Mouse (Mus musculus): Measurements from ENCODE around the gene Insl3.
"Not testable (repeated sequence)": the region's sequence is repeated elsewhere in the genome, so short reads cannot be mapped to it uniquely, and the experiment has no call there.

Insl3 gene

DNA sequence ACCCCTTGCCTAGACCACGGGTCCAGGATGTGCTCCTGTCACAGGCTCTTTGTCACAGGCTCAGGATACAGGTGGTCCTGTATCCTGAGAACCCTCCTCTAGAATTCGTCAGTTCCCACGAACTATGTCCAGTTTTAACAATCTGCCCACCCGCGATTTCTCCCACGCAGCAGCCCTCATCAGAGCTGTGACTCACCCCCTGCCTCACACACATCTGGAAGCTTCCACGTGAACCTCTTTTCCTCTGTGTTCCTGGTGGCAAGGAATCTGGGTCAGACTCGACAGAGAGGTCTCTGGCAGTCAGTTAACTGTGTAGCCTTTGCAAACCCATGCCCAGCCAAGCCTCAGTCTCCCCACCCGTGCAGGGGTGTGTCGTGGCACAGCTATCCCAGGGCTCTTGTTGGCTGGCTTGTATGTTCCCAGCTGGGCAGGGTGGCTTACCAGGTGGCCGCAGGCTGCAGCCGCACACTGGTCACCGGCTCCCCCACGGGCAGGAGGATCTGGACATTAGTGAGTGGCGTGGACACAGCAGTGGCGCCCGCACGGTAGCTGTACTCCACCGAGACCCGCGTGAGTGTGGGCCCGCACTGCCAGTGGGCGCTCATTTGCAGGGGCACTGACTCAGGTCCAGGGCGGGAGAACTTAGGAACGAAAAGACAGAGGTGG is 20.3 kb downstream of the Insl3 start:
- DNase-seq (ENCODE audit: low spot score) = no peak

DNA sequence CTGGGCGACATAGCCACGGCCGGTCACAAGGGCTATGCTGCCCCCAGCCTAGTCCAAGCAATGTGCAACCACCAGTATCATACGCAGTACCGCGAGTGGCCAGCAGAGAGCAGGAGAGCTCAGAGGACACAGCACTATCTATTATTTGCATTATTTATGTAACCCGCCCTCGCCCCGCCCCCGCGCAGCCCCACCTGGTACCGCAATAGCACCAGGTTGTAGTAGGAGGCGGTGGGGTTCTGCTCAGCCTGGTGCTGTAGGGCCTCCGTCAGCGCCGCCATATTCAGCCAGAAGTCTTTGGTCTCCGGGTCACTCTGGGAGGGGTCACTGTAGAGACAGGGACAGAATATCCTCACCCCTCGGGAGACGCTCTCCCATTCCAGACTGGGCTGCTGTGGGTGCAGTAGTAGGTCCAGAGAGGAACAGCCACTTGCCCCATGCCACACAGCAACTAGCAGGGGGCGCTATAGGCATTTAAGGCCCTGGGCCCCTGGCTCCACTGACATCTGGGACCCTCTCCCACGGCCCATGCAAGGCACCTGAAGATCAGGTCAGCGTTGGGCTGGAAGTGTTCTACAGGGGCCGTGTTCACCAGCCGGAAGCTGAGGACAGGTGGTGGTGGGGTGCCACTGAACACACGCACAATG is 20.9 kb downstream of the Insl3 start:
- DNase-seq (ENCODE audit: low spot score) = peak; percentile 82

DNA sequence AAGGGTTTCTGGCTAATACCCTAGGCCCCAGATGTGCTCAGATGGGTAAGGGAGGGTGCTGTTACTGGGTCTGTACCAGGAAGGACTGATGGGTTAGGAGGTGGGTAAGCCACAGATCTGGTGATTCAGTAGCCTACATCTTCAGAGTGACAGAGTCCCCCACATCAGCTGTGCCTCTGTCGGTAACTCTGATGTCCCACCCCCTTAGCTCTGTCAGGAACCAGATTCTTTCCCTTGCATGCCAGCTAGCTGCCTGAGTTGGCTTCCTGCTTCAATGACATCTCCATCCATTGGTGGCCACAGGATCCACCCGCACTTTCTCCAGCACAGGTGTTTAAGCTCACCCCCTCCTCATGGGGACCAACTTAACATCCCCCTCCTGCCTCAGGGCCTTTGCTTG is 22.6 kb downstream of the Insl3 start:
- DNase-seq (ENCODE audit: low spot score) = no peak

- no peak for DNase-seq (ENCODE audit: low spot score)
These were observed 26.5 kb downstream of the Insl3 start for GRCm38 (mm10) chr8:71715531-71715930.

DNA sequence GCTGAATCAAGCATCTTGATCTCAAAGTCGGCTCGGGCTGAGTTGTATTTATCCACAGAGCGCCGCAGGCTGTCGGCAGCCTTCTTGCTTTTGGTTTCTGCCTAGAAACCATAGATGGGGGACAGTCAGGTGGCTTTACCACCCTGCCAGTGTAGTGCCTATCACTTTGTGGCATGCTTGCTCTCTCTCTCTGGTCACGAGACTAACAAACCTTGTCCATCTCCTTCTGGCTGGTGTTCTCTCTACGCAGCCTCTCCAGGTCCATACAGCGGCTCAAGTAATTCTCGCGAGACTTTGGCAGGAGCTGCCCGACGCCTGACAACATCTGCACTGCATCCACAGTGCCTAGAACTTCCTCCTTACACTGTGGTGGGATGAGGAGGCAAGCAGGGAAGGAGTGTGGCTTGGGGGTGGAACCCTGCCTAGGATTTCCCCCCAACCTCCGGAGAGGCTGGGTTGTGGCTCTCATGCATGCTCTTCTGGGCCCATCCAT is 27.6 kb downstream of the Insl3 start:
- DNase-seq (ENCODE audit: low spot score) = no peak

- DNase-seq (ENCODE audit: low spot score) = no peak
These were observed 28.1 kb downstream of the Insl3 start for GRCm38 (mm10) chr8:71717096-71717495.

- no peak for DNase-seq (ENCODE audit: low spot score)
These were observed 29.2 kb downstream of the Insl3 start for GRCm38 (mm10) chr8:71718252-71718651.

GRCm38 (mm10) chr8:71719218-71719617 is 30.2 kb downstream of the Insl3 start:
- peak; percentile 73 for DNase-seq (ENCODE audit: low spot score)

GRCm38 (mm10) chr8:71719928-71720457 is 31.0 kb downstream of the Insl3 start:
- peak; percentile 73 for DNase-seq (ENCODE audit: low spot score)

- no peak for DNase-seq (ENCODE audit: low spot score)
These were observed 34.1 kb downstream of the Insl3 start for GRCm38 (mm10) chr8:71723047-71723551.

DNA sequence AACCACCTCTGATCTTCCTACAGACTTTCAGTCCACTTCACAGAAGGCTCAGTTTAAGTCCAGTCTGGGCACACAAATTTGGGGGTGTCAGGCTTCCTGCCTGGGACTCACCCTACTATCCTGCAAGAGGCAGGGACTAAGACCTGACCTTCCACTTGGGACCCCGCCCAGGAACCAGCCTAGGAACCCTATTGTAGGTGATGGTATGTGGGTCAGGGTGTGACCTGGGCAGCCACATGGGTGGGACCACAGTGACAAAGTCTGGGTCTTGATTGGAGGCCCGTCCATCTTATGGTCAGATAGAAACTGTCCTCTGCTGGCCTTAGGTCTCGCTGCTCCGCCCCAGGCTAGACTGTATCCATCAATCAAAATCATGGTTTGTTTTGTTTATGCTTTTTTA is 35.4 kb downstream of the Insl3 start:
- no peak for DNase-seq (ENCODE audit: low spot score)

DNA sequence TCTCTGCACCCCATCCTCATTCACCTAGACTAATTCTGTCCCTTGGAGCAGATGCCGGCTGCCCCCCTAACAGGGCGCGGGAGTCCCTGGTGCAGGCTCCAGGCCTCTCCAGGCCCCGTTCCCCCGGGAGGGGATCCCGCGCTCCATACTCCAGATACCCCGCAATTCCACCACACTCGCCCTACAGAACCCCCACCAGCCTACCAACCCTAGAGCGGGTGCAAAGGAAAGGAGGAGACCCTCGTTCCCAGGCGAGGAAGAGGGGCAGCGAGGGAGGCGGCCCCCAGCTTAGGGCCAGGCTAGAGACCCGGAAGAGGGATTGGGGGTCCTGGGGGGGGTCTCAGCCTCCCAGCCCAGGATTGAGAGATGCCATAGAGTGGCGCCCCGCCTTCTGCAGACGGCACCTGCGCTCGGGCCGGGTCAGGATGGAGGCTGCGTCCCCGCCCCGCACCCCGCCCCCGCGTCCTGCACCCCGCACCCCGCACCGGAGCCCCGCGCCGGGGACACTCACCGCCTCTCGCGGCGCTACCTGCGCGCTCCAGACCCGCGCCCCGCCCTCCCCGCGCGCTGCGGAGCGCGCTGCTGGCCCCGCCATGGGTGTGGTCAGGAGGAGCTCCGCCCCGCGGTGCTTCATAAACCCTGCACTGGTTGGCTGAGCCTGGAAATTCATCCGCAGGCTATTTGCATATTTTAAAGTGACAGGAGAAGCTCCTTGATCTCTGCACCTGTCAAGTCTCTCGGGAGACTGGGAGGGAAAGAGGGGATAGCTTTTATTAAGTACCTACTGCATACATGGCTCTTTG is 36.3 kb downstream of the Insl3 start, which contains the start of gene Fcho1:
TSS of gene Fcho1 (minus strand) at position 595 of the 803 bp plus-strand sequence.
- peak; percentile 93 for DNase-seq (ENCODE audit: low spot score)

DNA sequence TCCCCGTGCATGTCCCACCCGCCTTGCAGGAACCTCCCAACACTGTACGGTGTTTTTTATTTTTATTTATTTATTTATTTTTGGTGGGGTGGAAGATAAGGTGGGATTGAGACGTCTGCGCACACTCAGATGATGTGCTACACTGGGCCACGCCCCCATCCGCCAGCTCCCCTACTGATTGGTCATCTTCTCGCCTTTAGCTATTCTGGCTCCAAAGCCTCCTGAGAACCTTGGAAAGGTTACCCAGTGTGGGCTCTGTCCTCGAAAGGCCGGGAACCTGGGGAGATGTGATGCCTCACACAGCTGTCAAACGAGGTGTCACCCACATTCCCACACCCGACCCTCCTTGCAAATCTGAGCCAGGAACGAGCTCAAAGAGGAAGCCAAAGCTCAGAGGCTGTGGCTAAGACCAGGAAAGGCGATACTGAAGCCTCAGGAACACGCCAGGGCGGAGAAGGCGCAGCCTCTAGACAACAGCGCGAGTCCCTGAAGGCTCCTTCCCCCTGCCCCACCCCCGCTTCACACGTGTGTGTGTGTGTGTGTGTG is 39.3 kb downstream of the Insl3 start:
- DNase-seq (ENCODE audit: low spot score) = peak; percentile 67

DNA sequence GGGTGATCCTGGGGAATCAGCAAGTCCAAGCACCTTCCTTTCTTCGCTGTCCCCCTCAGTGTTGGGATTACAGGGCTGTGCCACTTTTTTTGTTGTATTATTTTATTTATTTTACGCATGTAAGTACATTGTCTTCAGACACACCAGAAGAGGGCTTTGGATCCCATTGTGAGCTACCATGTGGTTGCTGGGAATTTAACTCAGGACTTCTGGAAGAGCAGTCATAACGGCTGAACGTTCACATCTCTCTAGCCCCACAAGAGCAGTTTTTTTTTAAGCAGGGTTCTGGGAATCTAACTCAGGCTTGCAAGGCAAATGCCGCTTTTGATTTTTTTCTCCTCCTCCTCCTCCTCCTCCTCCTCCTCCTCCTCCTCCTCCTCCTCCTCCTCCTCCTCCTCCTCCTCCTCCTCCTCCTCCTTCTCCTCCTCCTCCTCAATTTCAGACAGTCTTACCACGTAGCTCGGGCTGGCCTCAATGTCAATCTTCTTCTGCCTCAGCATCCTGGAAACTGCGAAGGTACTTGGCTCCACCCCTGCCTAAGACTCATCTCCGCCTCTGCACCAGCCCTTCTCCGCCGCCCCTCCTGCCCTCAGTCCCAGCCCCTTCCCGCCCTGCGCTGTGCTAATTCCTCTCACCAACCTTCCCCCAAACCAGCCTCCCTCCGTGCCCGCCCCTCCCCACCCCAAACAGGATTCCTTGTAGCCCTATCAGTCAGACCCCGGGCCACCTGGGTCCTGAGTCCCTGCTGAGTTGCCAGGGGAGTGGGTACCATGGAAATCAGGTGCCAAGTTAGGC is 40.0 kb downstream of the Insl3 start:
- peak; percentile 66 for DNase-seq (ENCODE audit: low spot score)

- DNase-seq (ENCODE audit: low spot score) = peak; percentile 74
These were observed 42.7 kb downstream of the Insl3 start for GRCm38 (mm10) chr8:71731652-71732230.

DNA sequence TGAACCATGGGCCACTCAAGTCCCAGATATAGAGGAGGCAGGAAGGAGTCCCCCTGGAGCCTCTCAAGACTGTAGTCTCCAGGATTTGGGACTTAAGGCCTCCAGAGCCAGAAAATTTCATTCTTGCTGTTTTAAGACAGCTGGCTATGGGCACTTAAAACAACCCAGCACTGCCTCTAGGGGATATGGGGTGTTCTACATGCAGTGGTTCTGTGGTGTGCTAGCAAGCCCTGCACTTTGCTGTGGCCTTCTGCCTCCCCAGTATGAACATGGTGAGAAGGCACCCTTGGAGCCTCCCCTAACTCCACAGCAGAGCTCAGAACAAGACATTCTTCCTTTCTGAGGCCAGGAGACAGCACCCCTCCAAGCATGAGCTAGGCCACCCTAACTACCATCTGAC is 49.3 kb downstream of the Insl3 start:
- not testable (repeated sequence) for DNase-seq (ENCODE audit: low spot score)
